Mouse (Mus musculus): ENCODE results near the gene Ctxn1.
A peak's percentile ranks its signal among the peaks of the same experiment; 100 is the strongest.
"Not testable (repeated sequence)": the region's sequence is repeated elsewhere in the genome, so short reads cannot be mapped to it uniquely, and the experiment has no call there.

Ctxn1 gene

GRCm38 (mm10) chr8:4259125-4259804 lies at the start of gene Ctxn1:
Ctxn1 (minus strand) TSS chr8:4259274.
- peak; percentile 94 for DNase-seq (ENCODE audit: low read depth, low spot score)

DNA sequence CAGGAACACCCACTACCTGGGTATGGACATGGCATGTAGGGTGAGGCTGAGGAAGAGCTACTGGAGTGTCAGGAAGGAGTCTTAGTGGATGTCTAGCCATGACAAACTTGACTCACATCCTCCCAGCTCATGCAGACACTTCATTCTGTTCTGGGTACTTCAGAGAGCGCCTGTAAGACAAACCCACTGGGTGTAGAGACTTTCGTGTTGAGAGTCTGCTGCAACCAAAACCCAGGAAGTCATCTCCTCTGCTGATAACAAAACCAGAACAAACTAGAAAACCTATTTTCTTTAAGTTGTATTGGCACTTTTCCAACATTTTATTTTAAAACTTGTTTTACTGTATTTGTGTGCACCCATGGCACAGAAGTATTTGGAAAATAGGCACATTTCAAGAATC lies 46.8 kb upstream of the Ctxn1 start:
- no peak for DNase-seq (ENCODE audit: low read depth, low spot score)

DNA sequence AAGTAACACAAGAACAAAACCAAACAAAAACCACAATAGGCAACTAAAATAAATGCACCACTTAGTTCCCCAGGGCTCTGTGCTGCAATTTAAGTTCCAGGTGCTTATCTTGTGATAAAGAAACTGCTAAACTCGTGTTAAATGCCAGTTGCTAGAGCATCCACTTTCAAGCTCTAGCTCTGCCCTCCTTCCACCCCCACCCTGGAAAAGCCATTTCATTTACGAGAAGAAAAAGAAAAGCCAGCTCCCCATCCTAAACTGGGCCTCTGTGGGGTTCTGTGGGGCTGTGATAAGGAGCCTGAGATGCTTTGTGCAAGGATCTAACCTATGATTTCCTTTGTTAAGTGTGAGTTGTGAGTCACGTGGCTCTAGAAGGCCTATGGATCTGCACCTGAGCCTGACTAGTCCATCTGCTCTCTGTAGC lies 45.1 kb upstream of the Ctxn1 start:
- DNase-seq (ENCODE audit: low read depth, low spot score): no peak

DNA sequence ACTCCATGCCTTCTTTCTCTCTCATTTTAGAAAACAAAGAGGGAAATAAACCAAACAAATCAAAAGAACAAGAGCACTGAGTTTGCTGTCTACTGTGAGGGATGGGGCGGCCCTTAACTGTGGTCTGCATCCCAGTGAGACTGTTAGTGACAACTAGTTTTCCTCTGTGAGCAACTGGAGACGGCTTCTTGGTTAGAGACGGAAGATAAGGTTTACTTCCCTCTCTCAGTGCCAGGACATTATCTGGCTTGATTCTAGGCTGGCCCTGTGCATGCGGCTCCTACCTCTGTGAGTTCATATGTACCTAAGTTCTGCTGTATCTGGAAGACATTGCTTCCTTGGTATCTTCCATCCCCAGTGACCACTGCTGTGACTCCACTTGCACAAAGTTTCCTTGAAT lies 38.7 kb upstream of the Ctxn1 start:
- no peak for DNase-seq (ENCODE audit: low read depth, low spot score)

DNA sequence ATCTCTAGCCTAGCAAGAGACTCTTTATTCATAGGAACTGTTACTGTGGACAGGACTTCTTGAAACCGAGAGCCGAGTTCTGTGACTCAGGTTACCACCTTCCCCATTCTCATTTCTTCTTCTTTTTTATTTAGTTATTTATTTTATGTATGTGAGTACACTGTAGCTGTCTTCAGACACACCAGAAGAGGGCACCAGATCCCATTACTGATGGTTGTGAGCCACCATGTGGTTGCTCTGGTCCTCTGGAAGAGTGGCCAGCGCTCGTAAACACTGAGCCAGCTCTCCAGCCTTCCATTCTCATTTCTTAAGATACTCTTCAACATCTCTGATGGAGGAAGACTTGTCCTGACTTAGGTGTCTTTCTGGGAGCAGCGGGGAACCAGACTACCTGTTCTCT lies 33.7 kb upstream of the Ctxn1 start:
- no peak for DNase-seq (ENCODE audit: low read depth, low spot score)

DNA sequence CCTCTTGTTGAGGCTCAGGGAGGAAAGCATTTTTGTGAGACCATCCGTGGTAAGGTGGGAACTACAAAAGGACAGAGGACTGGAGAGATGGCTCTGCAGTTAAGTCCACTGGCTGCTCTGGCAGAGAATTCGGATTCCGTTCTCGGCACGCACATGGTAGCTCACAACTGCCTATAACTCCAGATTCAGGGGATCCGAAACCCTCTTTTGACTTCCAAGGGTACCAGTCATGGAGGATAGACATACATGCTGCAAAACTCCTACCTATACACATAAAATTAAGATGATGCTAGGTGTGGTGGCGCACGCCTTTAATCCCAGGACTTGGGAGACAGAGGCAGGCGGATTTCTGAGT lies 17.0 kb upstream of the Ctxn1 start:
- no peak for DNase-seq (ENCODE audit: low read depth, low spot score)

GRCm38 (mm10) chr8:4275275-4276110 lies 16.4 kb upstream of the Ctxn1 start, which contains the start of gene Timm44:
Timm44 (minus strand) TSS chr8:4275913.
- peak; percentile 97 for DNase-seq (ENCODE audit: low read depth, low spot score)

DNA sequence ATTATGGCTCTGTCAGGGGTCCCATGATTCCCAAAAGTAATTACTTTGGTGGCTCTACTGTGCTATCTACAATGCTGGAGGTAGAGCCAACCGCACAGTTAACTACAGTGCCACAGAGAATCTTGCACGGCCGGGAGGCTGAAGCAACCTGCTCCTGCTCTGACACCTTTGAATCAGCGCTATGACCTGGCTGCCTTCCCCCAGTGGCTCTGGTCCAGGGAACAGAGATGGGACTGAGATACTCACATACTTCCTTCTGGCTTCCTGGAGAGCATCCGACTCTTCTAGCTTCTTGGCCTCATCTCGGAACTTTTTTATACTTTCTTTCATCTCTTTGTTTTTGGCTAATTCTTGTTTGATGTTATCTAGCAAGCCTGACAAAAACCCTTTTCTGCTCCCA lies 10.5 kb upstream of the Ctxn1 start:
- no peak for DNase-seq (ENCODE audit: low read depth, low spot score)

DNA sequence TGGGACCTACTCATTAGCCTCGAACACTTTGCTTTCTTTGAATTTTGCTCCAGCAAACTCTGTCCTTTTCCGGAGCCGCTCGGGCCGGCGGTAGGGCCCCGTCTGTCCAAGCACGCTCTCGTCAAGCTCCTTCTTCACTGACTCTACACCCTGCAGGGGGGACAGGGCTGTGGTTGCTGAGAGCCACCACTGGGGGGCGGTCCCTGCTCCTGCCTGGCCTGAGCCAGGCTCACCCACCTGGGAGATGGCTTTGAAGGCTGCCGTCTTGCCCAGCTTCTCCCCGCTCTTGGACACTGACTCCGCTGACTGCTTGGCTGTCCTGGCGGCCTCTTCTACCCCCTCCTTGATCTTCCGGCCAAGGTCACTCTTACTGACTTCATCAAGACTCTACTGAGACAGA lies 8.6 kb upstream of the Ctxn1 start:
- peak; percentile 72 for DNase-seq (ENCODE audit: low read depth, low spot score)

DNA sequence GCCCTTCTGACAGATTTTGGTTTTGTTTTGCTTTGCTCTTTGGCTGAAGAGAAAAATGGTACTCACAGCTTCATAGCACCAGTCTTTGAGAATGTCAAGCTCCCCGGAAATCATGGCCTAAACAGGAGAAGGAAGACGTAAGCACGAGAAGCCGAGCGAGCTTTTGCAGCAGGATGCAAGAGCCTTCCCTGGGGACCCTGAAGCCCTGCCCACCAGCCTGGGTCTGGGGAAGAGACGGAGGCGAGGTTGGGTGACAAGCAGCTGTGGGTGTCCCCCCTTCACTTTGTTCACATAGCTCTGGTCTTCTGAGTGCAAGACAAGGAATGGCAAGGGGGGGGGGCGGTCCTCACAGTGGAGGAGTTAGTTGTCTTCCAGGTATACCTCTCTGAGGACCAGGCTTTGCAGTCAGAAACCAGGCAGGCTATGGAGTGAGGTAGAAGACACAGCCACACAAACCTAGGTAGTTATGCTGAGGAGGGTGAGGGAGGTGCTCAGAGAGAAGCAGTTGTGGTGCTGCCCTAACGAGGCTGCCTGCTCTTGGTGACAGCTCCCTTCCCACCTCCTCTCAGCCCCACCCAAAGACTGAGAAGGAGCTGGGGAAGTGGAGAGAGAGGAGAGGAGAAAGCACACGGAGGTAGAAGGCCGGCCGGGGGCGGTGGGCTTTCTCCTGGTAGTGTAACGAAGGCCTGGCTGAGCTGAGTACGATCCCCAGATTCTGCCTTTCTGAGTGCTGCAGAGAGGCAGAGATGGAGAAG lies 6.3 kb upstream of the Ctxn1 start:
- DNase-seq (ENCODE audit: low read depth, low spot score): no peak

DNA sequence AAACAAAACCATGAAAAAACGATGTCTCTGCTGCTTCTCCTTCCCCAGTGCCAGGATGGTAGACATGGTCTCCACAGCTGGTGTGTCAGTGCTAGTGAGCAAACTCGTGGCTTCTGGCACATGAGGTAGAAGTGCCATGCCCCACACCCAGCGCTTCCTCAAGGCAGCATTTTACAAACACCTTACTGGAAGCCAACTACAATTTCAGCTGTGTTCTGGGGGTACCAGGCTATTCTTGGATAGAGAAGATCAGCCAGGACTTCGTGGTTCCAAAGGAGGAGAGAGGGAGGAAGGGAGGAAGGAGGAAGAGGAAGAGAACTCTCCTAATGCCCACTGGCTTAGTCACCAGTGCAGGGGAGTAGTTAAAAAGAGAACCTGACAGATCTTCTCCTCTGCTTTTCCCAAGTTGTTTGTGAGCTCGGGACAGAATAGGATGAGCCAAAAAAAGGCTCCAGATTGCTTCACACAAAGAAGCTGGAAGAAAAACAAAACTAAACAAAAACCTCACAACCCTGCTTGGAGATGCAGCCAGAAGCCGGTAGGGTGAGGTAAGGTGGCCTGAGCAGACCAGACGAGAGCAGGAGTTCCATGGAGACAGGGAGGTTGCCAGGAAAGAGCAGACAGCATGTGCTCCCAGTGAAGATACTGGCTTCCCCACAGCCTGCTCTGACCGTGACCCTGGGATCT lies 4.2 kb upstream of the Ctxn1 start:
- no peak for DNase-seq (ENCODE audit: low read depth, low spot score)

- no peak for DNase-seq (ENCODE audit: low read depth, low spot score)
These were observed 714 bp upstream of the Ctxn1 start for GRCm38 (mm10) chr8:4259805-4260170.

DNA sequence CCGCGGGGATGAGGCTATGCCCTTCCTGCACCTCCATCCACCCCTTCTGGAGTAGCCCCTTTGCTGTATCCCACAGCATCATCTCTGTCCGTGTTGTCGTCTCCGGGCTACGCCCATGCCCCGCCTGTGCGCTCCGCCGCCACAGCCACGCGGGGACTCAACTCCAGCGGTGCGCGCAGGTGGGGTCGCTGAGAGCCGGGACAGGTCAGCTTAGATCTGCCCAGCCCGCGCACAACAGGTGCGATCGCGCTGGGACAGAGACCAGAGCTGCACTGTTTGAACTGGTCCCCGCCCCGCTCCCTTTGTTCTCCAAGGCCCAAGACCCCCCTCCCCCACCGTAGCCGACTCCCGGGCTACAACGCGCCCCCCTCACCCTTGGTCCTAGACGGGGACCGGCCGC lies 396 bp downstream of the Ctxn1 start:
- peak; percentile 87 for DNase-seq (ENCODE audit: low read depth, low spot score)

GRCm38 (mm10) chr8:4258233-4258632 lies 841 bp downstream of the Ctxn1 start:
- peak; percentile 90 for DNase-seq (ENCODE audit: low read depth, low spot score)

DNA sequence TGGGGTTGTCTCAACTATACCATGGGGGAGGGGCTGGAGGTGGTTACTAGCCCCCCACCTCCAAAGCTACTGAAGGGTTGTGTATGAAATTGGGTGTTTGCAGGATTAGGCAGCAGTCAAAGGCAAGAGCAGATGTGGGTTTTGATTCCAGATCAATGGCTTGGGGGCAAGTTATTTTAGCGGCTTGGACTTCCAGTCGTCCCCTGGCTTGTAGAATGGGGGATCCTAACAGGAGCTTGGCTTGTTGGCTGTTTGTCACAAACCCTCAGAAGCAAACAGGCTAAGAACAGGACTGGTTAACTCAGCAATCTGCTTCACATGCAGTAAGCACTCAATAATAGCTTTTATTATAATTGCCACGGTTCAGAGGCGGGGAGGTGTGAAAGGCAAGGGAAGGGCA lies 1.7 kb downstream of the Ctxn1 start:
- DNase-seq (ENCODE audit: low read depth, low spot score): no peak

DNA sequence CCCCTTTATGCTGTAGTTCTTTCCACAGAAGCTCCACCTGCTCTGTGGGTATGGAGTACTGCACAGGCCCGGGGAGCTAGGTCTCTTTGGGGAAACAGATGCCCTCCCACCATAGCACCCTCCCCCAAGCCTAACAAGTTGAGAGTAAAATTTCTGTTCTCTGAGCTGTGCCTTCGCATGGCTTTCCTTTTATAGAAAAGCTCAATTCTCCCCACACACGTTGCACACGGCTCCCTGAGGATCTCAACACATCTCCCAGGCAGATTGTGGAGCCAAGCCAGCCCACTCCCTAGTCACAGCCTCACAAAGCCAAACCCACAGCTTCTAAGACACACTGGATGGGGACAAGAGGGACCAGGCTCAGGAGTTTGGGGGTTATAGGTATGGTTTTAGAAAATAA lies 2.2 kb downstream of the Ctxn1 start:
- DNase-seq (ENCODE audit: low read depth, low spot score): no peak

GRCm38 (mm10) chr8:4255471-4255870 lies 3.6 kb downstream of the Ctxn1 start:
- not testable (repeated sequence) for DNase-seq (ENCODE audit: low read depth, low spot score)

DNA sequence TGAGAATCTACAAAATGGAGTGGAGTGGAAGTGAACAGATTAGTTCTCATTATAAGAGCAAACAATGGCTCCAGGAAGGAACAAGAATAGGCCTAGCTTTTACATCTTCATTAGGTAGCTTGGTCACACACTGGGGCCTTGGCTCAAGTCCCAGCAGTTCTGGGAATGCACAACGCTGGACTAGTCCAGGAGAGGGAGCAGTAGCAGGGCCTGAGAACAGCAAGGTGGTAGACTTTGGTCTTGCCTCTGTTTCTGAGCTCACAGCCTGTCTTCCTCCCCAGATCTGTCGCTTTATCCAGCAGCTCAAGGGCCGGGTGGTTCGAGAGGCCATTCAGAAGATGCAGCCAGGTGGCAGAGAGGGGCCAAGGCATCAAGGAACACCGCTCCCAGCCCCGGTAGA lies 5.1 kb downstream of the Ctxn1 start:
- DNase-seq (ENCODE audit: low read depth, low spot score): peak; percentile 61

DNA sequence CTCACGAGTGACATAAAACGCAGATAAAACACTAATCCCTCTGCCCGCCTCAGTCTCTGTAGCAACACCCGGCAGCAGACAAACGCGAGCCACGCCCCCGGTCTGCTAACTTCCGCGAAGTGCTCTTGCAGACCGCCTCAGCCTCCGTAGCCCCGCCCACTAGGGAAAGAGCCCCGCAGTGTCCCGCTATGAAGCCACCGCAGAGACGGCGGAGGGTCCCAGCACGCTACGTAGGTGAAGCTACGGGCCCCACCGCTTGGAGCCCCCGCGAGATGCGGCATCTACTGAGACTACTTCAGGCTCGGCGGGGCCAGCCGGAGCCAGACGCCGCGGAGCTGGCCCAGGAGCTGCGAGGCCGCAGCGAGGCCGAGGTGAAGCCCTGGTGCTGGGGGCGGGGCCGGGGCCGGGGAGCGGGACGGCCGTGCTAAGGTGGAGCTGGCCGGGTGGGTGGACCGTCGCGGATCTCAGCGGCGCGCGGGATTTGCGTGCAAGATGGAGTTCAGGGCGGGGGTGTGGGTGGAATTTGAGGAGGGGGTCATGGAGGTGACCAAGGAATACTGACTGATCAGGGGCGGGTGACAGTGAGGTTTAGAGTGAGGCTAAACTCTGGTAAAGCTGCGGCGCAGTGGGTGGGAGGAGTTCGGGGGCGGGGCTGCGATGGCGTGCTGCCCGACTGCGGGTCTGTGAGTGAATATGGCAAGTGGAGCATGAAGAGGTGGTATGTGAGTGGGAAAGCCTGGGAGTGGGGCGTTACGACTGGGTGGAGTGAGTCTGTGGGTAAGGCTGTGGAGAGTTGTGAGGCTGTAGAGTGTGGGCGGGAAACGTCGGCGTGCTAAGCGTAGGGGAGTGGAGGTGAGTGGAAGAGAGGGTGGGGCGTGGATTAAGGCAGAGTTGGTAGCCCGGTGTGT lies 5.9 kb downstream of the Ctxn1 start, which contains the start of gene Snapc2:
Gene Snapc2 (plus strand): TSS at position 147 of the 908 bp plus-strand sequence.
- peak; percentile 96 for DNase-seq (ENCODE audit: low read depth, low spot score)

GRCm38 (mm10) chr8:4252116-4252760 lies 6.8 kb downstream of the Ctxn1 start:
- DNase-seq (ENCODE audit: low read depth, low spot score): no peak

All from ES-CJ7 (cell line).